Mouse (Mus musculus) left cerebral cortex, adult 2 months (tissue): ENCODE measurements around the gene Tnp1. TPM values are rescaled to one million over a fixed set of nuclear protein-coding genes. Genes with fewer than 3 reads are reported as not detected.

Source experiments
- DNase-seq, 2 experiments: peaks; one replicate each; pipeline ENCODE4 v3.0.0; 2021 to 2022; ENCODE audit warnings: low spot score in 2 of 2, mixed read lengths in 1 of 2; ENCODE audit errors: extremely low spot score in 1 of 2
- H3K27ac ChIP-seq: fragments of 200-600 bp; 2 replicates; pipeline ENCODE4 v1.8.1; 2022
- H3K4me3 ChIP-seq: fragments of 200-600 bp; 2 replicates; pipeline ENCODE4 v1.8.1; 2022
- CTCF ChIP-seq: fragments of 200-600 bp; IDR thresholded peaks from 2 replicates; pipeline ENCODE4 v1.8.1; 2022; ENCODE audit warnings: antibody characterized with exemption, mild to moderate bottlenecking, moderate library complexity
- intact Hi-C: fragments of 180-260 bp; cut with DNase I; formaldehyde crosslinking; loops from one replicate; pipeline ENCODE4 v1.15.1; 2025
- total RNA-seq, 2 experiments: library from RNA; stranded (reverse); gene quantifications; 2 replicates each; pipeline ENCODE4 v1.2.3; 2021

Tnp1 gene
- total RNA-seq, 2 experiments from 2014 or later, result not detected

- intact Hi-C loops, result no loop called here
- Histone ChIP-seq H3K27ac (no peak overlapping the region), H3K4me3 (no peak overlapping the region)
- no peak for TF ChIP-seq CTCF
- DNase-seq, result no peak
These were observed 25.1 kb upstream of the Tnp1 start for GRCm38 (mm10) chr1:73040691-73041425.

- intact Hi-C loops, result no loop called here
- no peak overlapping the region for H3K27ac ChIP-seq
- no peak for DNase-seq
- no peak overlapping the region for H3K4me3 ChIP-seq
- TF ChIP-seq CTCF, result no peak
These were observed 22.8 kb upstream of the Tnp1 start for GRCm38 (mm10) chr1:73038532-73038931.

GRCm38 (mm10) chr1:73036536-73036935 lies 20.8 kb upstream of the Tnp1 start:
- TF ChIP-seq CTCF, result no peak
- intact Hi-C loops, result no loop called here
- Histone ChIP-seq H3K27ac (no peak overlapping the region), H3K4me3 (no peak overlapping the region)
- DNase-seq, result no peak

- TF ChIP-seq CTCF, result no peak
- intact Hi-C loops, result no loop called here
- no peak overlapping the region for H3K27ac ChIP-seq
- H3K4me3 ChIP-seq, result no peak overlapping the region
- DNase-seq, result no peak
These were observed 20.0 kb upstream of the Tnp1 start for GRCm38 (mm10) chr1:73035726-73036125.

GRCm38 (mm10) chr1:73032491-73032890 lies 16.8 kb upstream of the Tnp1 start:
- no peak for DNase-seq
- Histone ChIP-seq H3K4me3 (no peak overlapping the region), H3K27ac (no peak overlapping the region)
- no peak for TF ChIP-seq CTCF
- intact Hi-C loops, result no loop called here

GRCm38 (mm10) chr1:73028741-73029140 lies 13.0 kb upstream of the Tnp1 start:
- no peak for DNase-seq
- no peak overlapping the region for H3K27ac ChIP-seq
- intact Hi-C loops, result no loop called here
- H3K4me3 ChIP-seq, result no peak overlapping the region
- TF ChIP-seq CTCF, result no peak

- DNase-seq, result no peak
- no peak overlapping the region for H3K4me3 ChIP-seq
- intact Hi-C loops, result no loop called here
- no peak for TF ChIP-seq CTCF
- no peak overlapping the region for H3K27ac ChIP-seq
These were observed 11.7 kb upstream of the Tnp1 start for GRCm38 (mm10) chr1:73027381-73027780.

- intact Hi-C loops, result no loop called here
- no peak overlapping the region for H3K4me3 ChIP-seq
- H3K27ac ChIP-seq, result no peak overlapping the region
- no peak for TF ChIP-seq CTCF
- no peak for DNase-seq
These were observed 11.1 kb upstream of the Tnp1 start for GRCm38 (mm10) chr1:73026786-73027299.

GRCm38 (mm10) chr1:73026157-73026556 lies 10.4 kb upstream of the Tnp1 start:
- DNase-seq, result no peak
- H3K4me3 ChIP-seq, result no peak overlapping the region
- intact Hi-C loops, result no loop called here
- no peak overlapping the region for H3K27ac ChIP-seq
- no peak for TF ChIP-seq CTCF

- Histone ChIP-seq H3K27ac (no peak overlapping the region), H3K4me3 (no peak overlapping the region)
- TF ChIP-seq CTCF, result no peak
- no peak for DNase-seq
- intact Hi-C loops, result loop anchor here (5.0 kb wide), 1 partner anchor 120 kb away; no protein-coding TSS in a partner anchor
These were observed 8.9 kb downstream of the Tnp1 start for GRCm38 (mm10) chr1:73006847-73007246.

- H3K27ac ChIP-seq, result no peak overlapping the region
- H3K4me3 ChIP-seq, result no peak overlapping the region
- intact Hi-C loops, result loop anchor here (5.0 kb wide), 1 partner anchor 118 kb away; no protein-coding TSS in a partner anchor
- DNase-seq, result peak in 1 of 2 experiments; percentile 12
- TF ChIP-seq CTCF, result no peak
These were observed 10.8 kb downstream of the Tnp1 start for GRCm38 (mm10) chr1:73004890-73005289.

- Histone ChIP-seq H3K4me3 (no peak overlapping the region), H3K27ac (no peak overlapping the region)
- TF ChIP-seq CTCF, result no peak
- DNase-seq, result no peak
- intact Hi-C loops, result no loop called here
These were observed 13.1 kb downstream of the Tnp1 start for GRCm38 (mm10) chr1:73002637-73003036.

- TF ChIP-seq CTCF, result no peak
- Histone ChIP-seq H3K27ac (no peak overlapping the region), H3K4me3 (no peak overlapping the region)
- intact Hi-C loops, result no loop called here
- DNase-seq, result no peak
These were observed 13.7 kb downstream of the Tnp1 start for GRCm38 (mm10) chr1:73001961-73002360.
